Mouse (Mus musculus) induced T-regulatory cell, adult 2 months (primary cell): ENCODE results near the gene Adam19.
"Not testable (repeated sequence)": the region's sequence is repeated elsewhere in the genome, so short reads cannot be mapped to it uniquely, and the experiment has no call there.

ENCODE experiments used
- DNase-seq: peaks from one replicate; pipeline ENCODE4 v3.0.0-alpha.2; 2012; ENCODE audit warnings: low read depth

Adam19 gene

DNA sequence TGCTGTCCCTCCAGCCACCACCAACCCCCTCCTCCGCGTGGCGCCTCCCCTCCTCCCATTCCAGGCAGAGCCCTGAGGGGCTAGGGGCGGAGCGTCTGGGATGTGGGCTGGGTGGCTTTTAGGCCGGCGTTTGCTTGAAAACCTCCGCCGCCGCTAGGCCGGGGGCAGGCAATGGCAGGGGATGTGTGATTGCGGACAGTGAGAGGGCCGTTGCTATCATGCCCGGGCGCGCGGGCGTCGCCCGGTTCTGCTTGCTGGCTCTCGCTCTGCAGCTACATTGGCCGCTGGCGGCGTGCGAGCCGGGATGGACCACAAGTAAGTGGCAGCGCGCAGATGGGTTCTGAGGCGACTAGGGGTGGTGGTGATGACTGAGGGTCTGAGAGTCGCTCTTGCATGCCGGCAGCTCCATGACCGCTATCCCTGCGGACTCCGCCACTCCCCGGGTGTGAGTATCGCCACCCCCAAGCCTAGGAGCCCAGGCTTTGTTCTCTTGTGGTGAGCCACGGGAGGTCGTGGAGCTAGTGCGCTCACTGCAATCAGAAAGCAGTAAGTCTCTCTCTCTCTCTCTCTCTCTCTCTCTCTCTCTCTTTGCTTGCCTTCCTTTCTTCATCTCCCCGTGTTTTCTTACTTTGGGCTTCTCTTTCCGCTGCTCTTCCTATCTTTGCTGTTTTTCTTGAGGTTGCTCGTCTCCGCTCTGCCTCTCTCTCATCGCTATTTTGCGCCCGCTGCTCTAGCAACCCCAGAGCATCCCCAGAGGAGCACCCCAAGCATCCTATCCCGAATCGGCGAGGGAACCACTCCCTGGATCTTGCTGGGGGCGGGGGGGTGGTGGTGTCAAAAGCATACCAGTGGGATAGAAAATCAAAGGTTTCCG, at the start of gene Adam19:
Gene Adam19 (plus strand): TSS at position 97 of the 874 bp plus-strand sequence.
- peak; percentile 76 for DNase-seq

DNA sequence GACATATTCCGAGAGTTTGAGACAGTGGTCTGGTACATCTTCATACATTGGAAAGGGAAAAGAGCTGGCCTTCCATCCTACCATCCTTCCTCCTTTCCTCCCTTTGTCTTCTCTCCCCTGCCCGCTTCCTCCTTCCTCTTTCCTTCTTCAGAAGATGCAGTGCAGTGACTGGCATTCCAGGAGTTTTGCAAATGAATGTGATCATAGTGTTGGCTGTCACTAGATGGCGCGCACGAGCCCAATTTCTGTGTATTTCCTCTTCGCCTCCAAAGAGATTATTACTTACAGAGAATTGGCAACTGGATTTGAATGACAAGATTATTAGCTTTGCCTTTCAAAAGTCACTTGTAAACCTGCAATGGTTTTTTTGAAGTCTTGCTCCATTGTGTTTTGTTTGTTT, 39.7 kb upstream of the Adam19 start:
- DNase-seq = peak; percentile 73

DNA sequence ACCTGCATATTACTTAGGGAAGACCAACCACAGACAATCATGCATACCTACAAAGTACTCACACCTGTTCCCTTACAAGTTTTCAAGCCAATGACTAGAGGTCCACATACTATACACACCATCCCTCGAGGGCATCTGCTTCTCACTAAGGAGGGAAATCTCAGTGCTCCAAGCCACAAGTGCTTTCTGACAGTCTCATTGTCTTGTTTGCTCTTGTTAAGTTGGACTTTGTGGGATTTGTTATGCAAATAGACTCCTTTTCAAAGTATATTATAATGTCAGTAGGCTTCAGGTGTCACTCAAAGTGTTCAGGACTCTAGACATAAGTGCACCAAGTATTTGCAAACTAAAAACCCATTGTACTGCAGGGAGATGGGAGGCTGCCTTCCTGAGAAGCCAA, 35.5 kb upstream of the Adam19 start:
- no peak for DNase-seq

DNA sequence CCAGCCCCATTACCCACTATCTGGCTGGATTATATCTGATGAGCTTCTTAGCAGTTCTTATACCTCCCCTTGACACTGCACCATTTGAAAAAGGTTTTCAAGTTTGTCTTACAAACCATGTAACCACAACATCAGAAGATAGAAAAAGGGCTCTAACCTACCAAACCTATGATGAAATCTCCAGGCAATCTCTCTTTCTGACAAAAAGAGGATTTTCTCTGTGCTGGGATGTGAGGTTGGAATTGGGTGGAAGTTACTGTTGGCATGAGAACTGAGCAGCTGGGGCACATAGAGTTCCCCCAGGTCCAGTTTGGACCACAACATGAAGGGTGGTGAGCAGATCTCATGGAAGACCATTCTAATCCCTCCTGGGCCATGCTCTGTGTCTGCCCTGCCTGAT, 33.9 kb upstream of the Adam19 start:
- no peak for DNase-seq

DNA sequence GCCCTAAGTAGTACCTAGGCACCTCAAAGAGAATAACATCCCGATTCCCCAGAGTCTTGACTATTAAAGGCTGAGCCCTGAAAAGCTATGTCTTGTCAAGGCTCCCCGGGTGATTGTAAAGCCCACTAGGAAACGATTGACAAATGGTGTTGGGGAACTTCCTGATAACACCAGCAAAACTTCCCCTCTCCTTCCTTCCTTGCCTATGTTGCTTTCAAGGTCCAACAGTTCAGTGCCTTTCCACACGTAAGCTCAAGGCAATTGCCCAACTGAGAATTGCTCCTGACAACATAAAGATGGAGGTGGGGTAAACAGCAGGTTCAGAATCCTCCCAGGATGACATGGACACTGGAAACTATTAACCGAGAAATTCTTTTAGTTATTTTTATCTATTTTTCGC, 32.8 kb upstream of the Adam19 start:
- no peak for DNase-seq

DNA sequence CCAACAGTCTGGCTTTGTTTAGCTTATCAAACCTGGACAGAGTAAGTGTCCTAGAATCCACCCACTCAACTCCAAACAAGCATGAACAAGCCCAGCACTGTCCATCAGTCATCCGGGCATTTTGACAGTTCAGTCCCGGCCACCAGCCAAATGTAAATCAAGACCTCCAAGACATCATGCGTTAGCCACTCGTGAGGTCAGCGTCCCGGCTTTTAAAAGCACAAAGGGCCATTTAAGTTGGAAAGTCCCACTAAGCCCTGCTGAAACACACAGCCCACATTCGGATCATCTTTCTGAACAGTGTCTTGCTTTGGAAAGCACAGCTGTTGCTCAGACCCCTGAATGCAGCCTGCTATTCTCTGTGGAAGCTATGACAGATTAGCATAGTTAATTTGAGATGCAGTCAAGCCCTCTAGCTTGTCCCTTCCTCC, 29.8 kb upstream of the Adam19 start:
- no peak for DNase-seq

DNA sequence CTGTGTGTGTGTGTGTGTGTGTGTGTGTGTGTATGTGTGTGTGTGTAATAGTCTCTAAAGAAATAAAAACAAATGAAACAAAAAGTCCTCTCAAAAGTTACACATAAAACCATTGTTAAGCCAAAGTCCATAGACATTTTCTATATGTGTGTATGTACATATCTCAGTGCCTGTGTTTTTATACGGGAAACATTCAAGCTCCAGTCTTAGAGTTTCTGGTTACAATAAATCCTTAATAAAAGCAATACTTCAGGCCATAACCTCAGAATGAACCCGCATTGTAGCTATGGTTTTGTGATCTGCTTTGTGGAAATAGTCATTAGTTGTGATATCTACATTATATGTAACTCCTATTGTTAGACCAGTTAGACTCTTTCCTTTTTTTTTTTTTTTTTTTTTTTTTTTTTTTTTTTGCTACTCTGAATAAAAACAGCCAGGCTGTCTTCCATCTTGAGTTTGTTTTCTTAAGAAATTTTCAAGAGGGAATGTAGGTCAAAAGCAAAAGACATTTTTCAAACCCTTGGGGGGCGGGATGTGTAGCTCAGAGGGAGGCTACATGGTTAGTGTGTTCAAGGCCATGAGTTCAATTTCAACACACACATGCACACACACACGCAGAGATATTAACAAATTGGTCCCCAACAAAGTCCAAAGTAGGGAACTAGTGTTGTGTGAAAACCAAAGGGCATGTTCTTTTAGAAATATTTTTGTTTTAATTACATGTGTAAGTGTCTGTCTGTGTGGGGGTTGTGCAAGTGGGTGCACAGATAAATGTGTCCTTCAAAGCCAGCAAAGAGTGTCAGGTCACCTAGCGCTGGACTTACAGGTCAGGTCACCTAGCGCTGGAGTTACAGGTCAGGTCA, 27.6 kb upstream of the Adam19 start:
- DNase-seq = no peak

DNA sequence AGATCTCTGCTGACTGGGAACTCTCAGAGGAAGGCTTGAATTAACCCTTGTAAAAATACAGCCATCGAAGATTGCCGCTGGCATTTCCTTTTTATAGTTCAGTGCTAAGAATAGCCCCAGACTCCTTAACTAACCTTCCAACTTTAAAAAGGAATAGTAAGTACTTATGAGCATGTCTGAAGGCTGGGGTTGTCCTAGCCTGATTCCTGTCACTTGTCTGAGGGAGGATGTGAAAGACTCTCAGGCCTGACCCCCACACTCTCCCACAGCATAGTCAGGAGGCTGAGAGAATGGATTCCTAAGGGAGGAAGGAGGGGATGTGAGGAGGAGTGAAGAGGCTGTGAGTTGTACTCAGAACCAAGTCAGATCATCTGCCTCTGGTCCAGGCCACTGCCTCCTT, 26.3 kb upstream of the Adam19 start:
- no peak for DNase-seq

DNA sequence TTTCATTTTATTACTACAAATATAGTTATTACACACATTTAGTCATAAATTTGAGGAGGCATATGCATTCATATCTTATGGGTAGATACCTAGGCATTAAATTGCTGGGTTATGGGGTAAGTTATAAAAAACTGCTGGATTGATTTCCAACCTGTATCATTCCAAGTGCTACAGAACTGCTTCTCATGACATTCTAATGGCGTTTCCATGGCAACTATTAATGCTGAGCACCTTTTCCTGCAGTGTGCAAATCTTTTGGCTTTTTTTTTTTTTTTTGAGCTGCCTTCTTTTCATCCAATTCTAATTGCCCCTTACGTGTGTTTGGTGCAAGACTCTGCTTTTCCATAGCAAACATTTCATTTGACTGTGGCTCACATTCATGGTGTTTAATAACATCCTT, 25.8 kb upstream of the Adam19 start:
- no peak for DNase-seq

DNA sequence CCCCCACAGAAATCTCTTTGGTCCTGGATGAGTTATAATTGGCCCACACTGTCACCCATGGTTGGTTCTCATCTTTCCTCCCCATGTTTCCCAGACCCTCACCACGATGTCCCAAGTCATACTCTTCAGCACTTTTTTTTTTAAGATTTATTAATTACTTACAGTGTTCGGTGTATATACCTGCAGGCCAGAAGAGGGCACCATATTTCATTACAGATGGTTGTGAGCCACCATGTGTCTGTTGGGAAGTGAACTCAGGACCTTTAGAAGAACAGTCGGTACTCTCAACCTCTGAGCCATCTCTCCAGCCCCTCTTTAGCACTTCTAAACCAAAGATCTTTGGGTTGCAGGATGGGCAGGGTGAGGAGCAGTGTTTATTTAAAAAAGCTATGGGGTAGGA, 24.3 kb upstream of the Adam19 start:
- peak; percentile 58 for DNase-seq

DNA sequence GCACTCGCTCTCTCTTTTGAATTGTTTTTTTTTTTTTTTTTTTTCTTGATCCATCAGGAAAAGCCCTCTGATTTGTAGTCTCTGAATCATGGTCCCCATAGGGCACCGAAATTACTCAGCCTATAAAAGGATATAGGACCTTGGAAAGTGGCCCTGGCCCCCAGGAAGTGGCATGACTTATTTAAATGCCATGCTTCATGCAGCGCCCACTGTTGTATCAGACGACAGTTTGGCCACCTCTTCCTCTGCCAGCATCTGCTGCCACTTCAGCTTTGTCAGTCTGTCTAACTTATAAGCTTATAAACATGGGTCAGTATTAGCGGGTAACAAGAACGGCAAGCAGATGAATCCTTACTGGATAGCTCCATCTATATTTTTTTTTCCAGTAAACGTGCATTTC, 22.8 kb upstream of the Adam19 start:
- no peak for DNase-seq

DNA sequence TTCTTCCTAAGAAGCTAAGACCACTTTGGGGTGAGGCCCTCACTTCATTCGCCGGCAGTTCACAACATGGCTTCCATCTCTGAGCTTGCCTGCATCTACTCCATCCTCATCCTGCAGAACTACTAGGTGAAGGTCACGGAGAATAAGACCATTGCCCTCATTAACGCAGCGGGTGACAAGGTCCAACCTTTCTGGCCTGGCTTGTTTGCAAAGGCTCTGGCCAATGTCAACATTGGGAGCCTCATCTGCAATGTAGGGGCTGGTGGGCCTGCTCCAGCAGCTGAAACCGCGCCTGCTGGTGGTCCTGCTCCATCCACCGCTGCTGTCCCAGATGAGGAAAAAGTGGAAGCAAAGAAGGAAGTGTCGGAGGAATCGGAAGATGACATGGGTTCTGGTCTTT, 19.4 kb upstream of the Adam19 start:
- DNase-seq = no peak

DNA sequence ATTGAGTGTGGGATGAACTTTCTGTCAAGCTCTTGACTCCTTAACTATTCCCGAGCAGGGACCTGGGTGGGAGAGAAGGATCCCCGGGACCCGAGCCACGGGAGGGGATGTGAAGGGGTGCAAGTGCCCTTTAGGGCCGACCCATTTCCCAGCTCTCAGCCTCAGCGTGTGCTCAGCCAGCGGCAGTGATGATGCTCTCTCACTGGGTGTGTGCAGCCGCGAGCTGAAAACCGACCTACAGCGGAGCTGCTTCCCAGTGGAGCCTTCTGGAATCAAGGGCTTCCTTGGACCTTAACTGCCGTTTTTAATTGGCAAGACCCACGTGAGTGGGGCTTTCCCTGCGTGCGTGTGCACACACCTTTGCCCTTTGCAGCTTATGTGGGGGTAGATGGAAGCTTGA, 16.9 kb upstream of the Adam19 start:
- DNase-seq = no peak

DNA sequence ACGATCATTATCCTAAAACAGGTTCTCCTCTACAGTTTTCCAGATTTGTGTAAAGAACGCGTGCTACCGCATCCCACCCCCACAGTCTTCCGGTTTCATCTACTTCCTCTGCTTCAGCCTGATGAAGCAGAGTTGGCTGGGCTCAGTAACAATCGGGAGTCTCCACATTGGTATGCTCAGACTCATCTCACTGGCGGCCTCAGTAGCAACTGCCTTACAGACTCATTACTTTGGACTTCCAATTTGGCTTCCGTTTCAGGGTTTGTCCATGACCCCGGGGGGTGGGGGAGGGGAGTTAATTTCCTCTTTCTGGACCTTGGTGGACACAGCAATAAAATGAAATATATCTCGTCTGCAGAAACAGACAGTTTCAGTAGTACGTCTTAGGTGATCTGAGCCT, 16.5 kb upstream of the Adam19 start:
- peak; percentile 38 for DNase-seq

DNA sequence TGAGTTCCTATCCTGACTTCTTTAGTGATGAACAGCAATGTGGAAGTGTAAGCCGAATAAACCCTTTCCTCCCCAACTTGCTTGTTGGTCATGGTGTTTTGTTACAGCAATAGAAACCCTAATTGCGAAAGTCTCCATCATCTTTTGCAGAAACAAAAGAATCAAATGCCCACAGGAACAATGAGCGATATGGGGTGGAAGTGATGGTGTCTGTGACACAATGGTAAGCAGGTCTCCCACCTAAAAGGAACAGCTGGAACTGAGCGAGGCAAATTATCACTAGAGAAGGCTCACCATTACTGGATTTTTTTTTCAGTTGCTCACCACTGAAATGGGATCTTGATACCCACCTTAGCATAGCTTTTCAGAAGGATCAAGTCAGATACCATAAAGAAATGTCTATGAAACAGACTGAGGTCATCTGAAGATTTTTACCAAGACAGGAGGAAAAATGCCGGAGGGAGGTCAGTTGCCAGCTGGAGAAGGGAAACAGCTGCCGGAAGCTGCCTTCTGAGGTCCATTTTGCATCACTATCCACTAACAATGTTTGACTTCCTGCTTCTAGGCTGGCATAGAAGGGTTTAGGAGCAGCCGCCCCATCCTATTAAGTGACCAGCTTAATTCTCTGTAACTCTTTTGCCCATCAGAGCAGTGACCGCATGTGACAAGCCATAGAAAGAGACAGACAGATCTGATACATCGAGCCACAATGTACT, 14.8 kb upstream of the Adam19 start:
- no peak for DNase-seq

DNA sequence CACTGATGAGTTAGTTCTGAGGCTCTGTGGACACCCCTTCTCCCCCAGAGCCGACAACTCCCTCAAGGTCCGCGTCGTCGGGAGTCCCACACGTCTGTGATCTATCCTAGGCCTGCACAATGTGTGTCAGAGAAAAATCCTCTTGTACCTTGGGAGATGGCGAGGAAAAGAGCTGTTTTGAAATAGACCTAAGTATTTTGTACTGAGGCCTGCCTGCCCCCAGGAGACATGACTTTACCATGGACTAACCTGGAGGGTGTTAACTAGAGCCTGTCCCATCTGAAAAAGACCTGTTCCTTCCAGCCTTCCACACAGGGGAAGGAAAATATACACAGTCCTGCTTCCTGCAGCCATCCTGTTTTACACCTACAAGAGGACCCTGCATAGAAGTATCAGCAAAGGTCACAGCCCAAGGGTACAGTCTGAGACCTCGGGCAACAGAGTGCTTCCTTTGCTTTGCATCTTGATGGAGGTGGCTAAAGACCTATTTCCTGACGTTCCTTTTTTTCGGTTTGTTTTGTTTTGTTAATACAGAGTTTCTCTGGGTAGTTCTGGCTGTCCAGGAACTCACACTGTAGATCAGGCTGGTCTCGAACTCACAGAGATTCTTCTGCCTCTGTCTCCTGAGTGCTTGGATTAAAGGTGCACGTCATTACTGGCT, 14.1 kb upstream of the Adam19 start:
- DNase-seq = no peak

DNA sequence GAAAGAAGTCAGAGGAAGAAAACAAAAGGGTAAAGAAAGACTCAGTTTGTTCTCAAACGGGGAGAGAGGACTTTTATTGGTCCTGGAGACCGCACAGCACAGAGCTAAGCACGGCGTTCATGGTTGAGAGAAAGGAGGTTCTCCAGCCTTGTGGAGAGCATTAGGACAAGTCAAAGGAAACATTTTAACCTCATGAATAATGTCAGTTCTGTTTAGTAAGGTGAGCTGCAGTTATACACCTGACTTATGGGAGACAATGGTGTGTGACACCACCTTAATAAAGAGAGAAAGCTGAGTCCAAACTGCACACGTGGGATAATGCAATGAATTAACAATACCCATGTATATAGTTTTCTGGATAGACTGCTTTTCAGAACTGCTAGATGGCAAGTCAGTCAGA, 11.0 kb upstream of the Adam19 start:
- DNase-seq = no peak

DNA sequence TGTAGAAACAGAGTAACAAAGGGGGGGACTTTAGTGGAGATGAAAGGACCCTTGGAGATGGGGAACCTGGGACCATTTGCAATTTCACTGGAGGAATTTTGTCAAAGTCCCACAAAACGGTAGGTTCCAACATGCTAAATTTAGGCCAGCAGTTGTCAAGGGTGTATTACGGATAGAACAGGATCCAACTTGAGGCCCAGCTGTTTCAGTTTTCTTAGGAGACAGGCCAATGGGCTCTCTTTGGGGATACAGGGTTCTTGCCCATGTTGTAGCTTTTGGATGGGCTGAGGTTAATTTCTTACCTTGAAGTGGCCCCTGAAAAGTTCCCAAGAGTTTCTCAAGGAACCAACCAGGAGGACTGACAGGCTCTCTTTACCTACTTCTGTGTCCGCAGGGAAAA, 8.5 kb upstream of the Adam19 start:
- no peak for DNase-seq

DNA sequence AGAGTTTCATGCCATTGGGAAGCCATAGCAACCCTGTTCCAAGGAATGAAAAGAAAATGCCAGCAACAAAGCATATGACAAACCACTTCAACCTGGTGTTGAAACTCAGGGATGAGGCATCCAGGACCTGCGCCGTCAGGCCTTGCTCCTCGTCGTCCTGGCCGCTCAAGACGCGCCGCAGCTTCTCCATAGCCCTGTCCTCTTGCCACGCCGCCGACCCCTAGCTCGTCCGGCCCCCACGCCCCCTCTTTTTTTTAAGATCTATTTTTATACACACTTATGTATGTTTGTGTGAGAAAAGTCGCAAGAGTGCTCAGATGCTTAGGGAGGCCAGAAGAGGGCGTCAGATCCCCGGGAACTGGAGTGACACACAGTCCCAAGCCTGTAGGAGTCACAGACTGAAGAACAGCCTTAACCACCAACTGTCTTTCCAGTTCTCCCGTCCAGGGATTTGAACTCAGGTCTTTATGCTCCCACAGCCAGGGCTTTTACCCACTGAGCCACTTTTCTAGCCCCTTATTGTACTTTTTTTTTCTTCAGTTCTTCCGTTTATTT, 3.6 kb upstream of the Adam19 start, which contains the start of gene Gm12166:
Gene Gm12166 (minus strand): TSS at position 217 of the 555 bp plus-strand sequence.
- peak; percentile 81 for DNase-seq

DNA sequence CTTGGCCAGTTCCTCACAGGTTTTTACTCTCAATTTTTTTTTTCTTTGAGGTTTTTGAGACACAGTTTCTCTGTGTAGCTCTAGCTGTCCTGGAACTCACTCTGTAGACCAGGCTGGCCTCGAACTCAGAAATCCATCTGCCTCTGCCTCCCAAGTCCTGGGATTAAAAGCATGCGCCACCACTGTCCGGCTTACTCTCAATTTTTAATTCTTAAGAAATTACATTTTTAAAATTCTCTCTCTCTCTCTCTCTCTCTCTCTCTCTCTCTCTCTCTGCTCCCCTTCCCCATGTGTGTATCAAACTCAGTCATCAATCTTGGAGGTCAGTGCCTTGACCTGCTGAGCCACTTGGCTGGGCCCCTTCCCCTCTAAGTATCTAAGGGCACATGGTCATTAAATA, 2.3 kb upstream of the Adam19 start:
- DNase-seq = not testable (repeated sequence)

DNA sequence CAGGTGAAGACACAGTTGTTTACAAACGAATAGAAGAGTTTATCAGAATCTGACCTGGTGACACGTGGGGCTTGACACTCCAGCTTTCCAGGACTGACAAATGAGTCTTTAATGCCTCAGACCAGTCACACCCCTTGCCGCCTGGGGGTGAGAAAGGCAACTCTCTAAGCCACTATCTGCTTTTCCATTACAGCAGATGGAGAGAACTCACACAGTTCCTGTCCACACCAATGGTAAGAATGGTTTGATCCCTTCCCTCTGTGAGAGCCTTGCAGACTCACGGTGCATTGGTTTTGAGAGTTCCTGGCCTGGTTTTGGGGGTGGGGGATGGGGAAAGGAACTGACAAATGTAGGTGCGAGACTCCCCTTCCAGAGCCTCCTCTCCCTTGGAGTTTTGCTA, 1.5 kb upstream of the Adam19 start:
- DNase-seq = peak; percentile 37
